Mouse (Mus musculus): ENCODE data around the gene Gm10197. TPM values are rescaled to one million over a fixed set of nuclear protein-coding genes. Genes with fewer than 3 reads are reported as not detected.

The Gm10197 gene
- total RNA-seq, 4 experiments from 2014 or later = not detected

Other genes with a start within 250 kb of the Gm10197 start
- 10 to 100 TPM; 17.4 to 25.8 (median 20.8) TPM for gene Add3, start 231.3 kb downstream of the Gm10197 start, total RNA-seq (2022)
- gene Mxi1, start 61.2 kb downstream of the Gm10197 start, total RNA-seq (2022) = 10 to 100 TPM; 48.9 to 53.6 (median 51.5) TPM
- gene Smndc1, start 18.8 kb upstream of the Gm10197 start, total RNA-seq (2022) = 10 to 100 TPM; 27.4 to 32.4 (median 29.6) TPM
- under 1 TPM; 0.19 to 0.74 (median 0.41) TPM for gene Dusp5, start 157.3 kb upstream of the Gm10197 start, total RNA-seq (2022)
- 10 to 100 TPM; 46.2 to 86.0 (median 80.1) TPM for gene Nutf2-ps1, start 217.3 kb upstream of the Gm10197 start, total RNA-seq (2022)
- gene Smc3, start 228.6 kb upstream of the Gm10197 start, total RNA-seq (2022) = 10 to 100 TPM; 10.7 to 17.5 (median 14.9) TPM

Data from gastrocnemius, adult 8-10 months (tissue).